Mouse (Mus musculus) brain, embryonic 18.5 days (tissue): Measurements from ENCODE around the gene Kif6.

Source experiments
- DNase-seq: peaks from one replicate; pipeline ENCODE4 v3.0.0-alpha.2; 2012; ENCODE audit warnings: low read depth, low spot score

The Kif6 gene

DNA sequence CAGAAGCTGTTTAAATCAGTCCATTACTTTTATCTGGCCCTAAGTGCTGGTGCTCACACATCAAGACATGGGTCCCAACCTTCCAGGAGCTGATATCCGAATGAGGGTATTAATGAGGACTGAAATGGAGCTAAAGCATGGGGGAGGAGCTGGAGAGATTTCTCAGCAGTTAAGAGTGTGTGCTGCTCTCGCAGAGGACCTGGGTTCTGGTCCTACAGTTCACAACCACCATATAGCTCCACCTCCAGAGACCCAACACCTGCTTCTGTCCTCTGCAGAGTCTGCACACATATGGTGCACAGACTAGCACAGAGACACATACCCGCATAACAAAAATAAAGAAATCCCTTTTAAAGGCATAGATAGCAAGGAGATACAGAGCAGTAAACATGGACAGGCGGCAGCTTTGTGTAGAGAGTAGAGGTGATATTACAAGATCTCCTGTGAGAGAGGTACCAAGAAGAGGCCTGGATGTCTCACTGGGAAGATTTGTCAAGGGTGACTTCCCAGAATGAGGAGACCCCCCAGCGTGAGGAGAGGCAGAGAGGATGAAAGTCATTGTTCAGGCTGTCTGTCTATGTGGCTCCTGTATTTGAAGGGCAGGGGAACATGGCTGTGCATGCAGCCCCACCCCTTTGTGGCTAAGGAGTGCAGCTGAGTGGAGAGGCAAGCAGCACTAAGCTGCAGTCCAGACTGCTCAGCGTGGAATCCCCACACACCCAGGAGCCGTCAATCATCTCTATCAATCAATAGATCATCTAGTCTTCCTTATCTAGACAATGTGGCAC, 173.4 kb downstream of the Kif6 start:
- DNase-seq, result no peak

DNA sequence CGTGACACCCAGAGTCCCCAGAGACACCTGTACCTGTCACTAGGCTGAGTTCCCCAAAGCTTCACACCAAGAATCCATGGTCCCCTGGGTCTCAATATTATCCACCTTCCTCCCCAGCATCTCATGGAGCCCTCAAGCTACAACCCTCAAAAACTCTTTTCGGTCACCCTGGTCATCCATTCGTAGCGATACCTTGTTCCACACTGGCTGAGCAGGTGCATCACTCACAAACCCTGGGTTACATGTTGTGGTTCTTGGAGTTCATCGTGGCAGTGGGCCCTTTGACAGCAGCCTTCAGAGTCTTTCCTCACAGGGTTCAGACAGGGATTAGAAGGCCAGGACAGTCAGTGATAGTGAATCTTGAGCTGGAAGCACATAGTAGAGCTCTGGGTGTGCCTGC, 176.6 kb downstream of the Kif6 start:
- DNase-seq, result no peak

GRCm38 (mm10) chr17:49792217-49792743, 177.3 kb downstream of the Kif6 start:
- DNase-seq, result no peak

DNA sequence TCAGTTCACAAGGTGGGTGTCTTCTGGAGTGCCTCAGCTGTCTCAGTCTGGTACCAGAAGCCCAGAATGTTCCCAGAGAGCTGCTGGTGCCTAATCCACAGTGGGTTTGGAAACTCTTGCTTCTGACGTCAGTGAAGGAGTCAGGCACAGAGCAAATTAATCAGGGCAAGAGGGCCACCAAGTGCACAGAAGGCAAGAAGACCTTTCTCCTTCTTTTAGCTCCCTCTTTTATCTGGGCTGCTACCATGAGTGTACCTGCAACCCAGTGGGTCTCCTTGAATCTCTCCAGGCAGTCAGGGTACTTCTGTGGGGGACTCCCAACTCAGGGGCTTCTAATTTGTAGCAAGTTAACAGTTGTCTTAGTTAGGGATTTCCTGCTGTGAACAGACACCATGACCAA, 178.0 kb downstream of the Kif6 start:
- DNase-seq, result no peak

DNA sequence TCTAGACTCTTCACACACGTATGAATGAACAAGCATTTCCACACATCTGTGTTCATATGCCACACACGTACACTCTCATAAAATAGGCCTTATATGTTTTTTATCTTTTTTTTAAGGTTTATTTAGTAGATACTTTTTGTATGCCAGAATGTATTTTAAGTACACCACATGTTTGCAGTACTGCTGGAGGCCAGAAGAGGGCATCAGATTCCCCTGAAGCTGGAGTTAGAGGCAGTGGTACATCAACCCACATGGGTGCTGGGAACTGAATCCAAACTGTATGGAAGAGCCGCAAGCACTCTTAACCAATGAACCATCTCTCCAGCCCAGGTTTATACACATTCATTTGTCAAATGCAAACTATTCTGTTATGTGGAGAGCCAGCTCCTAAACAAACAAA, 179.0 kb downstream of the Kif6 start:
- DNase-seq, result no peak

DNA sequence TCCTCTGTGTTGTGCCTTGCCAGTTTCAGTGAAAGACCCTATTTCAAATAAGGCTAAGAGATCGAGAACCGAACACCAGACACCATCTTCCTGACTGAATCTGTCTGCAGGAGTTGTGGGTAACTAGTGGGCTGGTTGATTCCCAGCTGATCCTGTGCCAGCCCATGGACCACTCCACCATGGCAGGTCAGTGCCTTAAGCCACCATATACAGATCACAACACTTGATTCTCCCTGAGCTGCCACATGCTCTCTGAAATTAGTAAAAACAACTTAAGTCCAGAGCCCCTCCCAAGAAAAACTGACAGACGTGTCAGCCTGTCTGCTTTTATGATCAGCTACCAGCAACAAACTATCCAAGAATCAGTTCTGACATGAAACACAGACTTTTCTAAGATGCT, 180.3 kb downstream of the Kif6 start:
- DNase-seq, result no peak

GRCm38 (mm10) chr17:49796116-49796515, 181.2 kb downstream of the Kif6 start:
- DNase-seq, result no peak

DNA sequence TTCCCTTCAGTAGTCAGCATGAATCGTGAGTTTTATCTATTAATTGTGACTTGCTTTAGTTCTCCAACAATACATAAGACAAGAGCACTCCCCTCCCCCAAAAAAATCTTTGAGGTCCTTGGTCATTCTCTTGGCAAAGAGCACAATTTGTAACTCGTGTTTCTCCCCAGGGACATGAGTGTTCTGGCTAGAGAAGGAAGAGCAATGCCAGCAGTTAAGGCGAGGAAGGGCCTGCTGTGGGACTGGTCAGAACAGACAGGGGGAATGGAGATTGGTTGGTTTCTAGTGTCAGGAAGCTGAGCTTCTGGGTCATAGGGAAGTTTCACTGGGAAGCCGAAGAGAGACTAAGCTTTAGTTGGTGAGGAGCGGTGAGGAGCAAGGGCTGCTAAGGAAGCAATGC, 184.2 kb downstream of the Kif6 start:
- DNase-seq, result no peak

DNA sequence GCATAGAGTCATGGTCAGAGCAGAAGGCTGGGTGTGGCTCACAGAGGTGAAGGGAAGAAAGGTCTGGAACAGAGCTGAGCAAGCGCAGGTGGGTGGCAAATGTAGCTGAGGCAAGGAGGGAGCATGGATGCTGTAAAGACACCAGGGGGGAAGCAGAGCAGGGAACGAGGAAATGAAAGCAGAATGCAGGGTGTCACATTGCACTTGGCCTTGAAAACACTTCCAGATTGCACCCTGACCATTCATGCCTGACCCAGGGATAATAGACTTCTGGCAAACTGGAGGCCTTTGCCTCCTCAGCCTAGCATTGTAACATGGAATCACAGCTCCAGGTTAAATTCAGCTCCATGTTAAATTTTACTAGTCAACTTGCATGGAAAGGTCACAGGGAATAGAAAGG, 185.2 kb downstream of the Kif6 start:
- DNase-seq, result no peak

DNA sequence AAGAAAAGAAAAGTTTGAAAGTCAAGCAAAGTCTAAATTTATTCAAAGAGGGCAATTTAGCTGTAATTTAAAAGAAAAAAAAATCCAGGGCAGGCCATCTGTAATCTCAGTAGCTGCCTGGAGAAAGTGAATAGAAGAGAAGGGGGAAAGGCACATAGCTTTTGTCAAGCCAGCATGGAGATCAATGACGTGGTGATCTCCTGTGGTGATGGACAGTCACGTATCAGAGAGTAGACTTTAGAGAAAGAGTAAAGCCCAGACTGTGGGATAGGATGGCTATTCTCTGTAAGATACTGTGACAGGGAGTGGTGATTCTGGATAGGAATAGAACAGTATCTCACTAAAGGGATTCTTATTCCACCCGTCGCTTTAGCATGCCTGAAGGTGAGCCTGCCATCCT, 192.5 kb downstream of the Kif6 start:
- no peak for DNase-seq

GRCm38 (mm10) chr17:49808712-49809343, 193.9 kb downstream of the Kif6 start:
- no peak for DNase-seq

DNA sequence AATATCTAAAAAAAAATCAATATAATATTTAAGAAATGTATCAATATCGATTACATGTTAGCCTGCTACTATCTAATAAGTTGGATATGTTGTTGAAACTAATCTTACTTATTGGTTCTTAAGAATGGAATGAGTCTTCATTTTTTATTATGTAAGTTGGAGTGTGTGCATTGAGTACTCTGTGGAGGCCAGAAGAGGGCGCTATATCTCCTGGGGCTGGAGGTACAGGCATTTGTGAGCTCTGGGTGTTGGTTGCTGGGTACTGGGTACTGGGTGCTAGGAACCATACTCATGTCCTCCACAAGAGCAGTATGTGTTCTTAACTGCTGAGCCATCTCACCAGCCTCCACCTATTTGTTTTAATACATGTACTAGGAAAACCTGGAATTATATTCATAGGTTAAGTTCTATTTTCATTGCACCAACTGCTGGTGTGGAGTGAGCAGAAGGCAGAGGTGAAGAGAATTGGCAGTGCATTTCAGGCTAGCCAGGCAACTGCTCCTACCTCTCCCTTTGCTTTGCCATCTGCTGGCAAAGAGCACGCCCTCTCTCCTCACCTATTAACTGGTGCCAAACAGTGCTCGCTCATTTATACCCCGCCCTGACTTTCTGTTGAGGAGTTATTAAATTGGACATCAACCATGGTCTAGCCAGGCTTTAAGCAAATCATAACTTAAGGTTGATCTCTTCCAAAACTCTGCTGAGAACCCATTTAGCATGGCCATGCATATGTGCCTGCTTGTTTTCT, 199.1 kb downstream of the Kif6 start:
- no peak for DNase-seq

DNA sequence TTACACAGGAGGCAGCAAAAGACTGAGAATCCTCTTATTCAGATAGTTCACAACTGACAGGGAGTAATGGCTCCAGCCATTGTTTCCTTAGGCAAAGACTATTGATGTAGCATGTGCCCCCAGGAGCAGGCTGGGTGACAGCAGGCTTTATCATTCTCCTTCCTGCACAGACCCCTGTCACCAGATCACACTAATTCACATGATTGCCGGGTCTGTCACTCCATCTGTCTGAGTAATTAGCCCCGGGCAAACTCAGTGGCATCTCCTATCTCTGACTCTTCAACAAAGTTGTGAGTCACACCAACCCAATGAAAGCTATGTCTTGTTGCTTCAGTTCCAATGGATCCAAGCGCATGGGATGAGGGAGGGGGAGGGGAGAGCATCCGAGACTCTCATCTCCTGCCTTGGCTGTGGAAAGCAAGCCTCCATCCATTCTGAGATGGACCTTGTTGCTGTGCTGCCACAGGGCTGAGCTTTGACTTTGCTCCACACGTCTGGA, 201.2 kb downstream of the Kif6 start:
- no peak for DNase-seq

- DNase-seq, result no peak
Measured at GRCm38 (mm10) chr17:49816703-49817102, 201.8 kb downstream of the Kif6 start.

DNA sequence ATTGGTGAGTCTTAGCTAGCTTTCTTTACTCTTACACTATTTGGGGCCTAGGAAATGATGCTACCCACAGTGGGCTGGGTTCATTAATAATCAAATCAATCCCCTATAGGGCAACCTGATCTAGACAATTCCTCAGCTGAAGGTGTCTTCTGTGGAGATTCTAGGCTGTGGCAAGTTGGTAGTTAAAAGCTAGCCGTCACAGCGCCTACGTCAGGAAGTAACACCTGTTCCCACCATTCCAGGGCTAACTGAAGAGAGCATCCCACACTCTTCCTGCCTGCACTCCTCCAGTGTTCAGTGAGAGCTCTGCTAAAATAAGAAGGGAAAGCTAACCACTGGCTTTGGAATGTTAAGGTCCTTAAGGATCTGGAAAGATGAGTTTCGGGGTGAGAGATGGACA, 205.3 kb downstream of the Kif6 start:
- no peak for DNase-seq

- no peak for DNase-seq
Measured at GRCm38 (mm10) chr17:49824142-49824840, 209.4 kb downstream of the Kif6 start.

GRCm38 (mm10) chr17:49824841-49825450, 210.0 kb downstream of the Kif6 start:
- DNase-seq, result no peak

GRCm38 (mm10) chr17:49825831-49826230, 210.9 kb downstream of the Kif6 start:
- DNase-seq, result no peak

DNA sequence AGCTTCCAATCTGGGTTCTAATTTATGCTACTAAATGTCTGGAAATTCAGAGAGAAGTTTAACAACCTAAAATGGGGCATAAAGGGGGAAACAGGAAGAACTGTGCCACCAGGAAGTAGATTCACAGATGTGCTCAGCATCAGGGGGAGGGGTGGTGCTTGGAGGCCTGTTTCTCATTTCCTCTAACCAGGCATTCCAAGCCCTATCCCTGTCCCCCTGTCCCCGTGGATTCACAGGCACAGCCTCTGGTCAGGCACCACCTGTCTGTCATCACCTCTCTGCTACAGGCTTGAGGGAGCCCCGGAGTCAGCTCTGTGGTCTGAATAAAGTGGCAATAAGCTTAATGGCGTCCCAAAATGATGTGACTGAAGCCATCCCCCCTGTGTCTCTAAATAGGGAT, 216.8 kb downstream of the Kif6 start:
- DNase-seq, result no peak

DNA sequence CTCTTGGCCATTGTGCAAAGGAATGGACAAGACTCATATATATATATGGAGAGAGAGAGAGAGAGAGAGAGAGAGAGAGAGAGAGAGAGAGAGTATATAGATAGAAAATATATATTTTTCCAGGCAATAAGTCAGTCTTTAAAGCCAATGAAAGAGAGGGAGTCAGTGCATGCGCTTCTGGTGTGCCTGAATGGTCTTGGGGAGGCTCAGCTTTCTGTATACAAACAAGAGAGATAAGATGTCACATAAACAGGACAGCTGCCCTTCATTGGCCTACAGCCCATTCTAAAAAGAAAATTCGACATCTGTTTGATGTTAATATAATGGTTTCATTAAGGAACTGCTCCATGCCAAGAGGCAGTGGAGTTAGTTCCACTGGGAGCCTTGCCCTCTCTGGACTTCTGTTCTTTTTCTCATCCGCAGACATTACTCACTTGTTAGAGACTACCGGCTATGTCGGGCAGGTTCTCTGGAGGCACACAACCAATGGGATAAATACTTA, 219.2 kb downstream of the Kif6 start:
- DNase-seq, result no peak

DNA sequence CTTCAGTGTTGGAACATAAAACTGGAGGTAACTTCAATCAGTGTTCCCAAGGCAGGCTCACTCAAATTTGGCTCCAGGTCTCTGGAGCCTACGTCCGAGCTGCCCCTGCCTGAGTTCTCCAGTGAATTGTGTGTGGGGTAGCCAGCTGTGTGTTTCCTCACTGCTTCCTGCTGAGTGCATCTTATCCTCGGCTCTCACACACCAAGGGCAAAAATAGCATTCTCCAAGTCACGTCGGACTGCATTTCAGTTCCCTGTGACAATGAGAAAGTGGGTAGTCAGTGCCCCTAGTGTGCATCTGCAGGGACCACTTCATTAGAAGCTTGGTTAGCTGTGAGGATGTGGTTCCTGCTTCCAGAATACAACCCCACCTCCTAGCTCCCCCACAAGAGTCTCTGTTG, 222.5 kb downstream of the Kif6 start:
- DNase-seq, result no peak
